Mouse (Mus musculus) ovary, adult 2 months (tissue): ENCODE results near the gene Sdhaf3. TPM values are rescaled to one million over a fixed set of nuclear protein-coding genes. Genes with fewer than 3 reads are reported as not detected.

Experiments used
- polyA plus RNA-seq: library from polyadenylated mRNA; depleted of rRNA; stranded (reverse); fragments of >200 nt; gene quantifications from 2 replicates; pipeline ENCODE4 v1.2.3, GENCODE M21; 2012; rRNA removed

Sdhaf3 gene
- 0.24 and 0.26 TPM in 2 replicates for polyA plus RNA-seq

GRCm38 (mm10) chr6:6955764-6956561 is at the start of gene Sdhaf3:
TSS of gene Sdhaf3 (plus strand) at chr6:6956004.

Other genes starting within 250 kb of the Sdhaf3 start
- 2.4 and 2.6 TPM in 2 replicates for gene Dlx6, start 92.7 kb upstream of the Sdhaf3 start, polyA plus RNA-seq
- gene Dlx5, start 73.9 kb upstream of the Sdhaf3 start, polyA plus RNA-seq = 1.7 and 4.8 TPM in 2 replicates